Mouse (Mus musculus) adrenal gland, postnatal 14 days (tissue): ENCODE data around the gene Dusp7. TPM values are rescaled to one million over a fixed set of nuclear protein-coding genes. Genes with fewer than 3 reads are reported as not detected.

ENCODE experiments used
- DNase-seq: peaks from one replicate; pipeline ENCODE4 v3.0.0; 2021; ENCODE audit warnings: mixed read lengths
- total RNA-seq: library from RNA; stranded (reverse); gene quantifications from 2 replicates; pipeline ENCODE4 v1.2.3, GENCODE M21; 2021

Dusp7 gene
- total RNA-seq, 1 experiment from 2014 or later = 21.1 TPM

DNA sequence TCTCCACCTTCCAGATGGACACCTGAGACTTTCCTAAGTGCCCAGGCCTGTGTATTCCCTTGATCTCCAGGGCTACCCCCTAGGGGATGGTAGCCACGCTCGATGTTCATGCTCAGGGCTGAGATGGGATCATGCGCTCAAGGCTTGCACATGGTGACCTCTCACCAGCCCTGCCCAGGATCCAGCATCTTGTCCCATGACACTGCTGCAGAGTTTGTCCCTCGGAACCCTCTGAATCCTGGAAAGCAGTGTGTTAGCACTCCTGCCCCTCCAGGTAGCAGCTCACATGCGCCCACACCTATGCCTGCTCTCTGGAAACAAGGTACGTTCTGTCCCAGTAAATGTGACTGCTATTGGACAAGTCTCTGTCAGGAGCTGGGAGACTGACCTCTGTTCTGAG, 13.6 kb upstream of the Dusp7 start:
- DNase-seq = no peak

DNA sequence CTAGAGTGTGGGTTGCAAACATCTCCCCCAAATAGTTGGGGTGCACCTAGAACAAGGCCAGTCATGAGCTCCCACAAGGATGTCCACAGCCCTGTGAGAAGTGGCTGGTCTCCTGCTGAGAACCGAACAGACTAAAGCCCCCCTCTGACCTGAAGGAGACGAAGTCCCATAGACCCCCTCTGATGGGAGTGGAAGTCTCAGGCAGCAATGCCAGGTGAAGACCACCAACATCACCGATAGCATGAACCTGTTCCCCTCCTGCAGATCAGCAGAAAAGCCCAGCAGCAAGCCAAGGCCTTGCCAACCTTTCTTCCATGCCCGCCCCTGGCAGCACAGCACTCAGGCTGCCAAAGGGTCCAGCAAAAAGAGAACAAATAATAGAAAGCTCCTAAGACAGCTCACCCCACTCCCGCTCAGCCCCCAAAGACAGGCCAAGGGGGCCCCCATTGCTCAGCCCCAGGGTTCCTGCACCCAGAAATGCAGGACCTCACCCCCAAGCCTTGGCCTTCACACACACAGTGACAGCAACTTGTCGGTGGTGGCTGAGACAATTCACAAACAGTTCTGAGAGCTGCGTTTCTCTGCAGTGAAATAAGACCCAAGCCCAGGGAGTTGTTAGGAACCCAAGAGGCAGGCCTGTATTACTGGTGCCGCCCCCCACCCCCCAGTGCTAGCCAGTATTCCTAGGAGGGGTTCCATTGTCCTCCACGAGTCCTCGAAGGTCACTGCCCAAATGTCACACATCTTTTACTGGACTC, 13.0 kb upstream of the Dusp7 start:
- DNase-seq = no peak

DNA sequence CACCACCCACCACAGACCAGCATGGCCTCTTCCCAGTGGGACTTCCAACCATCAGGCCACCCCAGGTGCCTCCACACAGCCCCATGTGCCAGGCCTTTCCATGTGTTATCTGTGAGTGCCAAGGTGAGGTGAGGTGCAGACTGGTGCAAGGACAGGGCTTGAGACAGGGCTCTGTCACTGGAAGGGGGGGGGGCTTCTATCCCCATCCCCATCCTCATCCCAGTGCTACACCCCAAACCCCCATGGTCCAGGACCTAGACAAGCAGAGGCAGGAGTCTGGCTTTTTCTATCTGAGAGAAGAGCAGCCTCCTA, 12.5 kb upstream of the Dusp7 start:
- DNase-seq = no peak

DNA sequence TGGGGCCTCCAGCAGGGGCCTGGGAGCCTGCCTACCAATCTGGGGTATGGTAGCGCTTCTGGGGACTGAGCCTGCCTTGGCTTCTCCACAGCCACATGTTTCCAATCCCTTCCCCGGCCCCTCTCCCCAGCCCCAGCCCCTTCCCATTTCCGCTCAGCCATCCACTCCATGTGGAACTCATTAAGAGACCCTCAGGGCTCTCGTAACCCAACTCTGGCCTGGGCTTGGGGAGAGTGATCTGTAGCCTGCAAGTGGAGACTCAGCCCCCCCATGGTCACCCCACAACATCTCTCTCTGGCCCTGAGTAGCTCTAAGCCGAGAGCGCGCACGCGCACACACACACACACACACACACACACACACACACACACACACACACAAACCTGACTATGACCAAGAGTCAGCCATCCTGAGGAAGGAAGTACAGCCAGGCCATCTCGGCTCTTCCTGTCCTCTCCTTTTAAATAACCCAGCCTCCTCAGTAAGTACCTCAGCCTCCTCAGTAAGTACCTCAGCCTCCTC, 12.0 kb upstream of the Dusp7 start:
- peak; percentile 42 for DNase-seq

DNA sequence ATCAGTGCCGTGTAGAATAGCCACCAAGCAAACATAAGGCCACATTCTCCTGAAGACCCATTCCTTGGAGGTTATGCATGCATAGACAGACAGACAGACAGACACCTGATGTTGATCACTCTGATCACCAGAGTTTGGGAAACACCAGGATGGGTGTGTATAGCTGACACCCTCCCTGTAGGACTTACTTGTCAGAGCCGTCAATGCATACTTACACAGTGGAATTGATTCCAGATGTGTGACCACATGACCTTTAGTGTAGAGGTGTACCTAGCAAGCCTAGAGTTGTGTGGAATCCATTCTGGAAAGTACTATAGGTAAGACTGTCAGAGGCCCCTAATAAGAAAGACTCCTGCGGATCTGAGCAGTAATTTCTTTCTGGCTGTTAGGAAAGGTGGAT, 11.3 kb upstream of the Dusp7 start:
- no peak for DNase-seq

DNA sequence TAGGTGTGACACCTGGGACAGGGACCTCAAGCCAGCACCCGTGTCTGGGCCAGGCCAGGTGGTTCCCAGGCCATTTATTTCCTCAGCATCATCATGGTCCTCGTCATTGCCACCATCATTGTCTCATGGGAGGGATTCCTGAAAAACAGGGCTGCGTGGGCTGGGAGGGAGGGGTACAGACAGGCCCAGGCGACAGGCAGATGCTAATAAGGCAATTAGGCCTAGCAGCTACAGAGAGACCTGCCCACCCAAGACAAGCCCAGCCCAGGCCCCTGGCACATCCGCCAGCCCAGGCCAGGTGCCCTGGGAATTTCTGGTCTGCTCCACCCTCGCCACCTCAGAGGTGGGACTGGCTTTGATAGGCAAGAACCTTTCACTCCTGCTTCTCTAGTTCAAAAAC, 9.1 kb upstream of the Dusp7 start:
- no peak for DNase-seq

DNA sequence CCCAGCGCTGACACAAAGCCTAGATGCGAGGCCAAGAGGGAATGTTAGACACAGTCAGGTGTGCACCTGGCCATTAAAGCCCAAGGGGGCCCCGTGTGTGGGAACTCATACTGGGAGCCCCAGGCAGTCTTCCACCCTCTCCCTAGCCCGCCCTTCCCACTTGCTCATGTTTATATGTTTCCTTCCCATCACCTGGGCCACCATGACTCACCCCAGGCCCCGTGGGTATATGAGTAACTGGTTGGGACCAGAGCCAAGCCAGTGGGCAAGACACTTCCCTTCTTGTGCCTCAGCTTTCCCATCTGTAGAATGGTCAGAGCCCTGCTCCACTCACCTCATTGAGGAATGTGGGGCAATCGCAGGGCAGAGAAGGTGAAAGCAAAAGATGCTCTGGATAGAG, 7.3 kb upstream of the Dusp7 start:
- no peak for DNase-seq

DNA sequence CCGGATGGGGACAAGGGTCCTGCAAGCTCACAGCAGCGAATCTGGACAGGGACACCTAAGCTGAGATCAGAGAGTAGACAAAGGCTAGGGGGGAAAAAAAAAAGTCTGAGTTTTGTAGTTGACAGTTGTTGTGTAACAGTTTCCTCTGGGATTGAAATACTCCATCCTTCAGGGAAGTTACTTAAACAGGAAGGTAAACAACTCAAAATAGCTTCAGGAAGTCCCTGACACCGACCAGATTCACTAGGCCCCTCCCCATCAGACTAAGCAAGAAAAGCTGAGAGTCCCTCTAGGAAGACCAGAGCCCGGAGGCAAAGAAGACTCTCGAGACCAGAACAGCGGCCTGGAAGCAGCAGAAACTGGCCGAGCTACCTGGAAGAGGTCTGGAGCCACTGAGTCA, 3.1 kb upstream of the Dusp7 start:
- no peak for DNase-seq

DNA sequence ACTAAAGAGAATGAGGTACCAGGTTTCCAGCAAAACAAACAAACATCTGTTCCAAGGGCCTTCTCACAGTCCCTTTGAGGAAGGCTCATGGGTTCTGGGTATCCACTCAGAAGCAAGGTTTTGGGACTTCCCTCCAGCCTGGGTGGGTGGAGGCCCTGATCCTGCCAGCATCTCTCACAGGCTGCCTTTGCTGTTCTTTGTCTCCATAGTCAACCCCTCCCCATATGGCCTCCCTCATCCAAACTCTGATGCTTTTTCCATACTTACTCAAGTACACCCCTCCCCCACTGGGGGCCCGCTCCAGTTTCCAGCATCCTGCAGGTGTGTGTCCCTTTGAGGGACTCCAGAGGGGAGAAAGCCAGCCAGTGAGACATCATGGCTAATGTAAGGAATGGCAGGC, 2.2 kb upstream of the Dusp7 start:
- no peak for DNase-seq

DNA sequence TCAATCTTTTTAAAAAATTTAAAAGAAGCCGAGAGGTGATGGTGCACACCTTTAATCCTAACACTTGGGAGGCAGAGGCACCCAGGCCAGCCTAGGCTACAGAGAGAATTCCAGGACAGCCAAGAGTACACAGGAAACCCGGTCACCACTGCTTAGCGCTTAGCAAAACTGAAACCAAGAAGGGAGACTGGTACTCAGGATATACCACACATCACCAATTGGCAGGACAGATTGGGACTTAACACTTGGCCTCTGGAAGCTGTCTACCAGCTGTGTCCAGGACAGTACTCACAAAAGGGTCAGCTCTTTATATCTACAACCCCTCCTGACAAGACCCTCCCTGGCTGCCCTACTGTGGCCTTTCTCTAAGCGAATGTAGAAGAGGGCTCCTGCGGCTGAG, 1.4 kb upstream of the Dusp7 start:
- DNase-seq = no peak

DNA sequence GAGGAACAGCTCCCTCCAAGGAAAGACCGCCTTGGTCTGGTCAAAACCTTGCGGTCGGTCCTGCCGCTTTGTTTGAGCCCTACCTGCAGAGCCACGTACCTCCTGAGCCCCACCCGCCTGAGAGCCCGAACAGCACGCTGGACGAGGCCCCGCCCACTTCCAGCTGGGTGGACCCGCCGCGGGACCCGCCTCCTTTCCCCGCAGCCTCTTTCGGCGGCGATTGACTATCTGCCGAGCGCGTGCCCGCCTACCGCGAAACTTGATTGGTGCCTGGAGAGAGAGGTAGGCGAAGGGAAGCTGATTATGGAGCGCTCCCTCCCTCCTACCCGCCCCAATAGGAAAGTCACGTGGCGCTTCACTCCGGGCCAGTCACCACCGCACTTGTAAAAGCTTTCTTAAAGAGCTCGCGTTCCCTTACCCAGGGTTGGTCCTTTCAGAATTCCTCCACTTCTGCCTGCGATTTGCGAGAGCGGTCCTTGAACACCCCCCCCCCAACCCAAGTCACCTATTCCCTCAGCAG, 780 bp upstream of the Dusp7 start:
- DNase-seq = peak; percentile 99

DNA sequence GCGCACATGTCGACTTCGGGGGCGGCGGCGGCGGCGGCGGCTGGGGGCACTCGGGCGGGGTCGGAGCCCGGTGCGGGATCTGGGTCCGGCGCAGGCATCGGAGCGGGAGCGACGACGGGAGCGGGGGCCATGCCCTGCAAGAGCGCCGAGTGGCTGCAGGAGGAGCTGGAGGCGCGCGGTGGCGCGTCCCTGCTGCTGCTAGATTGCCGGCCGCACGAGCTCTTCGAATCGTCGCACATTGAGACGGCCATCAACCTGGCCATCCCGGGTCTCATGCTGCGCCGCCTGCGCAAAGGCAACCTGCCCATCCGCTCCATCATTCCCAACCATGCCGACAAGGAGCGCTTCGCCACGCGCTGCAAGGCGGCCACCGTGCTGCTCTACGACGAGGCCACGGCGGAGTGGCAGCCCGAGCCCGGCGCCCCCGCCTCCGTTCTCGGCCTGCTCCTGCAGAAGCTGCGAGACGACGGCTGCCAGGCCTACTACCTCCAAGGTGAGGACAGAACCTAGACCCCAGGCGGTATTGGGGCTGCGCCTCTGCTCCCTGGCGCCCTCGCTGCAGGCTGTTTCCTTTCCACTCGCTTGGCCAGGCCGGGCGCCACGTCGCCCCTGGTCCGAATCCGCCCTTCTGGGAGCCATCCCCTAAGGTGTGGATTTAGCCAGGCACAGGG, 534 bp downstream of the Dusp7 start:
- peak; percentile 82 for DNase-seq

DNA sequence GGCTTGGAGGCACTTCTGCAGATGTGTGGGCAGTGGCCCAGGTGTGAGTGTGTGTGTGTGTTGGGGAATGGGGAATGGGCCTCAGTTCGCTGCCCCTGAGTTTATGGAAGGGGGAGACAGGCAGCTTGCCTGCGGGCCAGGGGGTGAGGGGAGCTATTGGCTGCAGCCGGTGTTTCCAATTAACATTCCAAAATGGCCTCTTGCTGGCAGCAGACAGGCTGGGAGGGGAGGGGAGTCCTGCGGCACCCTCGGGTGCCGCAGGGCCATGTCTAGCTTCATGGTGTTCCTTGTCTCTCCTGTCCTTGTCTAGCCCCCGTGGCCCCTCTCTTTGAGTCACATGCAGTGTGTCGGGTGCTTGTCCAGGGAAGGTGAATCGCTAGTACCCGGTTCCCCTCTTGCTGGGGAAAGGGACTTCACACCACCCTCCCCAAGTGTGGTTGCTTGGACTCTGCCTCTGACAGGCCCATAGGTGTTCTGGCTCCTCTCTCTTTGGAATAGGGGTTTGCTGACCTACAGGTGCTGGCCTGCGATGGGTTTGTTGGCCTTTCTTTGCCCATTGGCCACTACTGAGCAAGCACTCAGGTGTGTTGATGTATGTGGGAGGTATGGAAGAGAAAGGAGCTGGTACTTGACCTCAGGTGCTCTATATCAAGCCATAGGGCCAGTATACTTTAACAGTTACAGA, 1.5 kb downstream of the Dusp7 start:
- DNase-seq = peak; percentile 44

DNA sequence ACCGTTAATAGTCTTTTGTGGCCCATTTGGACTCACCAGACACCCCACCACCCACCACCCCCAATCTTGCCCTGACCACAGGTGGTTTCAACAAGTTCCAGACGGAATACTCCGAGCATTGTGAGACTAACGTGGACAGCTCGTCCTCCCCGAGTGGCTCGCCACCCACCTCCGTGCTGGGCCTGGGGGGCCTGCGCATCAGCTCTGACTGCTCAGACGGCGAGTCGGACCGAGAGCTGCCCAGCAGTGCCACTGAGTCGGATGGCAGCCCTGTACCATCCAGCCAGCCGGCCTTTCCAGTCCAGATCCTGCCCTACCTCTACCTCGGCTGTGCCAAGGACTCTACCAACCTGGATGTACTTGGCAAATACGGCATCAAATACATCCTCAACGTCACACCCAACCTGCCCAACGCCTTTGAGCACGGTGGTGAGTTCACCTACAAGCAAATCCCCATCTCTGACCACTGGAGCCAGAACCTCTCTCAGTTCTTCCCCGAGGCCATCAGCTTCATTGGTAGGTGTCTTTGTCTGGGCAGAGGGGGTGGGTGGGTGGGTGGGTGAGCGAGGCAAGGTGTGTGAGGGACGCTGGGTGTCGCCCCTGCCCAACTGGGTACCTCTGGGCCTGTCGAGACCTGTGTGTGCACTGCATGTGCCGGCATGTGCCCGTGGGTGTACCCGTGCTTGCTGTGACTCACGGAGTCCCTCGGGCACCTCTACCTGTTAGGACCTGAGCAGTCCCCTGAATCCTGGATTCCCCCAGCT, 2.4 kb downstream of the Dusp7 start:
- no peak for DNase-seq

DNA sequence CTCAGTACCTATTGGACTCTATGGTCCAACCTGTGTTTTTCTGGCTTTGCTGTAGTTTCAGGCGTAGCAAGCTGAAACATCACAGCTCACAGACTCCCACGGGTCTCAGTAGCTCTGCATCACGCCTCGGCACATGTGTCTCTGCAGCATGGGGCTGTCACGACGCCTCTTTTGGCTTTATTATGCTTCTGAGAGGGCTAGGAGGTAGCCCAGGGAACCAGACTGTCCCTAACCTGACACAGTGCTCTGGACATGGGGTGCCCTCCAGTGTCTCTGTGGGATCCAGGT, 2.9 kb downstream of the Dusp7 start:
- DNase-seq = no peak

DNA sequence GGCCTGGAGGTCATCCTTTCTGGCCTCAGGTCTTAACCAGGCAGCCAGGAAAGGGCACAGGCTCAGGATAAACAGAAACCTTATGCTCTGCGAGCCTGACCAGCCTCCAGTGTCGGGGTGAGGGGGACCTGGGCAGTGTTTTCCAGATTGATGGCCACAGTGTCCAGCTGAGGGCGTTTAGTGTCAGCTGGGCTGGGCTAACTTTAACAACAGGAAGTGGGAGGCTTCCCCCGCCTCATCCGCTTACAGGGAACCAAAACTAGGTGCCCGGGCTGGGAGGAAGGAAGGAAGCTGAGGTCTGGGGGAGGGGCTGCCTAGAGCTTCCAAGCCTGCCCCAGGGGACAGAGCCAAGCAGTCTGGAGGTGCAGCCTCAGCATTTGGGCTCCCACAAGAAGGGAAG, 3.3 kb downstream of the Dusp7 start:
- peak; percentile 86 for DNase-seq

DNA sequence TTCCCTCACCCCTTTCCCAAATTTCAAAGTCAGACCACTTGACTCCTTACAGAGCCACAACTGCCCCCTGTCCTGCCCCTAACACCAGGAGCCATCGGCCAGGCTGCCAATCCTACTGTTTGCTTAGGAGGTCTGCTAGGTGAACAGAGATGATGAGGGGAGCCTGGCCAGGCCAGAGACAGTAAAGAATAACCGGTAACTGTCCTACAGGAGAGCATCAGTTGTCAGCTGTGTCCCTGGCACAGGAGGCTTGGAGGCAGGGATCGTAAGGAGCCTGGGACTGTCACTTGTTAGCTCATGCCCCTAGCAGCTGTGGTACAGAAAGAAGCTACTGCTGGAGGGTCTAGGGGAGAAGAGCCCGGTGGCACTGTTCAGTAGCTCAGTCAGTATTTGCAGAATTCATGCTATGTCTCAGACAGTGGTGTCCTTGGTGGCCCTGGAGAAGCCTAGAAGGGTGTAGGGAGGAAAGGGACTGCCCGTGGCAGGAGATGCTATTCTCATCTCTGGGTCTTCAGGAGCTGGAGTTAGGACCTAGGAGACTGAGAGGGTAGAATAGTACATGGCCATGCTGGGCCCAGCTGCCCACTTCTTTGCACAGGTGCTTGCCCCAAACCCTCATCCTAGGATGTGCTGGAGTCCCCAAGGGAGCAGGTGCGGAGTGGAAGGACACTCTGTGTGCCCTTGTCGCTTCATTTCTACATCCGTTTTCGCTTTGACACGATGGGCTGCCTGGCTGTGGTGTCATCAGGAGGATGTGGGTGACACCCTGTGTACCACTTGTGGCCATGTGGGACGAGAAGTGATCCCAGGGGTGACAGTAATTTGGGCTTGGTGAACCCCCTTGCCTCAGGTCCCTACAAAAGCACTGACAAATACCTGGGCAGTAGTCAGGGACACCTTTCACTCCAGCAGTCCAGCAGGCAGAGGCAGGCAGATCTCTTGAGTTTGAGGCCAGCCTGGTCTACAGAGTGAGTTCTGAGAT, 4.3 kb downstream of the Dusp7 start:
- DNase-seq = no peak

DNA sequence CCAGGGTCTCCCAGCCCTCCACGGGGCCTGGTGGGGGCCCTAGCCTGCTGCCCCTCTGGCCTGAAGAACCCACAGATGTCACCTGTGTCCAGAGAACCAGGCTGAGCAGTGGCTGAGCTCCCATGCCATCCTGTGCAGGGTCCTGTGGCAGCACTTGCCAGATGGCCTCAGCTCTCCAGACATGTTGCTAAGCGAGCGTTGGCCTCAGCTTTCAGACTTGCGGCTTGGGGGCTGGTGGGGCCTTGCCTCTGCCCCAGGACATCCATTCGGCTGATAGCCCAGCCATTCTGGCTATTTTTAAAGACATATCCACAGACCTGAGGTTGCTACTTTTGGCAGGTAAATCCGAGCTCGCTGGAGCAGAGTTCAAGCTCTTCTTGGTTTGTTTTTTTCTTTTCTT, 5.5 kb downstream of the Dusp7 start:
- no peak for DNase-seq

DNA sequence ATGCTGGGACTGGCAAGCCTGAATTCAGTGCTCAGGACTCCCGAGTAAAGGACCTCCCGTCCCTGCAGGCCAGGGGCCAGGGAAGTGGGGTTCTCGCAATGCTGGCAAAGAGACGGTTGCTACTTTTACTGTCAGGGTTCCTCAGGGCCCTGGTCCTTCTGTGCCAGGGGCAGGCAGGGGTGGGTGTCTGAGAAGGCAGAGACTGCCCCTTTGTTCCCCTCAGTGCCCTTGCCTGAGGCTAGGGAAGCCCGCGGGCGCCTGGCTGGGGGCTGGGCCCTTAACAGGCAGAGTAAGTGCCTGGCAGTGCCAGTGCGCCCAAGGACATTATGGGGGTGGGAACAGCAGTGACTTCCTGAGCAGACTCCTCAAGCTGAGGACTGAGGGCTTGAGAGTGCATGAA, 8.8 kb downstream of the Dusp7 start:
- peak; percentile 60 for DNase-seq

DNA sequence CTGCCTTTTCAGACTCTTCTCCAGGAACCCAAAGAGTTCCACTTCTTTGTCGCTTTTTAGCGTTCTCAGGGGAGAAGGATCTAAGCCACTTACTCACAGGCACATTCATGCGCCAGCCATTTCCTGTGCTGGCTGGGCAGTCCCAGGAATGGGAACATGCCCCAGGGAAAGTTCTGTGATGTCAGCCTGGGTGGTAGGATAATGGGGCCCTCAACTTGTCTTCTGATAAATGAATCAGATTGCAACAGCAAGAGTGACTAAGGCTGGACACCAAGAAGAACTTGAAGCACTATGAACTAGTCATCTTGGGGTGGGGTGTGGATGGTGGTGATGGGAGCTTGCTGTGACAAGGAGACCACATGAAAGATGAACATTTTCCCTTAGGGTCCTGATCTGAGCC, 9.6 kb downstream of the Dusp7 start:
- no peak for DNase-seq

DNA sequence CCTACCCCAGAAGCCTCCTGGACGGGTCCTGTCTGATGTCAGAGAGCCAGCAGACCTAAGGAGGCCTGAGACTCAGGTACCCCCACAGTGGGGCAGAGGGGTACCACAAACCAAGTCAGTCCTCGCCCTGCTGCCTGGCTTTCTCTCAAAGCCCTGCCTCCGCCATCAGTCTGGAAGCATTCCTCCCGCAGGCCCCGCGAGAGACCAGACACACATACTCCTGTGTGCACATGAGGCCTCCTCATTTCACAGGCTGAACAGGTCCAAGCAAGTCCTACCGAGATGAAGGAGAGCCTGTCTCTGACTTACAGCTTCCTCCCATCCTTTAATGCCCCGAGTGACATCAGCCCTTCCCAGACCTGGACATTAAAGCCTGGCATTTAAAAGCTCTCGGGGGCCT, 10.3 kb downstream of the Dusp7 start:
- DNase-seq = no peak
